21 mouse cellular contexts compared by ENCODE assay signal in genomic region chr4:148016981-148017380, GRCm38 (mm10). TPM values are rescaled to one million over a fixed set of nuclear protein-coding genes. Genes with fewer than 3 reads are reported as not detected.
"Had no signal": no experiment of that assay in that cellular context is flagged by ENCODE, and none has a peak within 500 bp of the region (broad histone marks: within the 10 kb centered on the region; RNA-seq: fewer than 3 reads in every experiment).

No protein-coding gene starts in this region.

- ATAC-seq: intestine, embryonic 15.5 days; liver, postnatal 0 days; midbrain, embryonic 15.5 days had no signal

- H3K9me3 ChIP-seq: intestine, embryonic 15.5 days; limb, embryonic 12.5 days; liver, embryonic 13.5 days; lung, embryonic 15.5 days; megakaryocyte, embryonic 14.5 days; midbrain, embryonic 15.5 days; neural tube, embryonic 13.5 days had no signal

- H3K4me2 ChIP-seq: intestine, embryonic 15.5 days; limb, embryonic 12.5 days; liver, embryonic 13.5 days; lung, embryonic 15.5 days; midbrain, embryonic 11.5 days; midbrain, embryonic 15.5 days; neural tube, embryonic 13.5 days had no signal

- H3K4me1 ChIP-seq: intestine, embryonic 15.5 days; limb, embryonic 12.5 days; liver, embryonic 13.5 days; lung, embryonic 15.5 days; megakaryocyte, embryonic 14.5 days; midbrain, embryonic 15.5 days had no signal

- H3K9ac ChIP-seq: intestine, embryonic 15.5 days; limb, embryonic 12.5 days; liver, embryonic 13.5 days; liver, postnatal 0 days; lung, embryonic 15.5 days; midbrain, embryonic 15.5 days; neural tube, embryonic 13.5 days had no signal

- H3K27ac ChIP-seq: intestine, embryonic 15.5 days; limb, embryonic 12.5 days; liver, embryonic 13.5 days; lung, embryonic 15.5 days; macrophage; midbrain, embryonic 15.5 days had no signal

- H3K27me3 ChIP-seq: intestine, embryonic 15.5 days; limb, embryonic 12.5 days; liver, embryonic 13.5 days; lung, embryonic 15.5 days; megakaryocyte, embryonic 14.5 days; midbrain, embryonic 15.5 days; neural tube, embryonic 13.5 days had no signal

- DNase-seq: liver; liver, embryonic 13.5 days; liver, postnatal 0 days; lung, postnatal 14 days; retina, postnatal 1 day; right cerebral cortex, postnatal 4 days; spleen, adult 18-20 months; thymus, adult 18-20 months; thymus, postnatal 14 days had no signal

- H3K4me3 ChIP-seq: intestine, embryonic 15.5 days; limb, embryonic 12.5 days; liver, embryonic 13.5 days; lung, embryonic 15.5 days; megakaryocyte, embryonic 14.5 days; midbrain, embryonic 15.5 days; neural tube, embryonic 13.5 days had no signal

RNA-seq across cellular contexts. Expression of gene Nppa, which starts 16.5 kb away (rescaled TPM):
- total RNA-seq: layer of hippocampus, adult 18-20 months; left cerebral cortex, postnatal 36 days had no signal
- polyA plus RNA-seq: intestine, embryonic 15.5 days; macrophage had no signal

RNA-seq across cellular contexts. Expression of gene Nppb, which starts 31.4 kb away (rescaled TPM):
- total RNA-seq: layer of hippocampus, adult 18-20 months; layer of hippocampus, postnatal 10 days; left cerebral cortex, postnatal 36 days had no signal
- polyA plus RNA-seq: intestine, embryonic 15.5 days; limb, embryonic 12.5 days; liver, embryonic 13.5 days; liver, postnatal 0 days; macrophage; midbrain, embryonic 15.5 days; stomach, embryonic 14.5 days had no signal
